In genomic region chr8:95487800-95488697, GRCm38 (mm10) we compare ENCODE assay signal across 8 mouse cellular contexts. TPM values are rescaled to one million over a fixed set of nuclear protein-coding genes. Genes with fewer than 3 reads are reported as not detected.
DNase-seq lines count a peak whose midpoint lies in the region; ATAC-seq and TF ChIP-seq lines count a peak whose summit lies in the region.

No protein-coding gene starts in this region.

- TF ChIP-seq CTCF in heart, adult 2 months (IDR thresholded peaks at IDR 0.05), result no peak
- TF ChIP-seq CTCF in ES-Bruce4 (IDR thresholded peaks at IDR 0.05; ENCODE audit: low read depth, low read length), result no peak

- H3K4me3 ChIP-seq in heart, adult 2 months, result peak overlapping the region; percentile 68
- H3K4me3 ChIP-seq in ES-Bruce4 (ENCODE audit: low read depth, low read length) (peak overlapping the region; percentile 74), macrophage (ENCODE audit: inconsistent target) (peak overlapping the region; percentile 47)
- H3K4me3 ChIP-seq in embryonic facial prominence, embryonic 14.5 days (ENCODE audit: low read depth, low read length), result peak overlapping the region; percentile 87
- H3K4me3 ChIP-seq in hindbrain, embryonic 15.5 days, result peak overlapping the region; percentile 90
- H3K4me3 ChIP-seq in stomach, embryonic 16.5 days (replicated peaks; ENCODE audit: low read length), result peak overlapping the region; percentile 94

- 2% methylated on average over 57 of the region's 95 CpGs for WGBS in heart, adult 2 months
- WGBS in embryonic facial prominence, embryonic 14.5 days, result 0% methylated on average over 8 of the region's 95 CpGs
- under 1% methylated on average over 63 of the region's 95 CpGs for whole genome bisulfite sequencing in hindbrain, embryonic 15.5 days
- under 1% methylated on average over 74 of the region's 95 CpGs for WGBS in macrophage (ENCODE audit: missing documents)
- under 1% methylated on average over 62 of the region's 95 CpGs for WGBS in stomach, embryonic 16.5 days

- H3K36me3 ChIP-seq in heart, adult 2 months (ENCODE audit: control insufficient read depth, insufficient read depth, low read length), result peaks cover 18% of the 10 kb centered on the region
- H3K36me3 ChIP-seq in ES-Bruce4 (ENCODE audit: control insufficient read depth, insufficient read depth, low read length, poor library complexity, severe bottlenecking), result peaks cover 44% of the 10 kb centered on the region
- peaks cover 35% of the 10 kb centered on the region for H3K36me3 ChIP-seq in embryonic facial prominence, embryonic 14.5 days (ENCODE audit: control insufficient read depth, insufficient read depth, low read length)
- peaks cover 31% of the 10 kb centered on the region for H3K36me3 ChIP-seq in hindbrain, embryonic 15.5 days
- peaks cover 23% of the 10 kb centered on the region for H3K36me3 ChIP-seq in macrophage (ENCODE audit: inconsistent target)
- no peaks in the 10 kb centered on the region for H3K36me3 ChIP-seq in stomach, embryonic 16.5 days (ENCODE audit: control insufficient read depth, insufficient read depth, low read length)

- H3K9me3 ChIP-seq in ES-Bruce4 (replicated peaks; ENCODE audit: control insufficient read depth, insufficient read depth, low read length, poor library complexity, severe bottlenecking), result no peaks in the 10 kb centered on the region
- no peaks in the 10 kb centered on the region for H3K9me3 ChIP-seq in embryonic facial prominence, embryonic 14.5 days (ENCODE audit: control insufficient read depth, low read length)
- H3K9me3 ChIP-seq in hindbrain, embryonic 15.5 days, result no peaks in the 10 kb centered on the region
- no peaks in the 10 kb centered on the region for H3K9me3 ChIP-seq in stomach, embryonic 16.5 days (replicated peaks; ENCODE audit: control insufficient read depth, low read length)

- H3K9ac ChIP-seq in heart, adult 2 months (ENCODE audit: low read depth, low read length), result peak overlapping the region; percentile 97
- peak overlapping the region; percentile 99 for H3K9ac ChIP-seq in ES-Bruce4 (ENCODE audit: low read depth, poor library complexity, severe bottlenecking)
- peak overlapping the region; percentile 95 for H3K9ac ChIP-seq in embryonic facial prominence, embryonic 14.5 days (ENCODE audit: low read depth, low read length)
- peak overlapping the region; percentile 89 for H3K9ac ChIP-seq in hindbrain, embryonic 15.5 days
- H3K9ac ChIP-seq in stomach, embryonic 16.5 days (ENCODE audit: low read length), result peak overlapping the region; percentile 97

- H3K4me1 ChIP-seq in heart, adult 2 months (ENCODE audit: control insufficient read depth, insufficient read depth, low read length), result peaks cover 5% of the 10 kb centered on the region
- H3K4me1 ChIP-seq in ES-Bruce4 (ENCODE audit: control insufficient read depth, insufficient read depth, low read length), result no peaks in the 10 kb centered on the region
- H3K4me1 ChIP-seq in embryonic facial prominence, embryonic 14.5 days (ENCODE audit: control insufficient read depth, insufficient read depth, low read length), result peaks cover 8% of the 10 kb centered on the region
- peaks cover 23% of the 10 kb centered on the region for H3K4me1 ChIP-seq in hindbrain, embryonic 15.5 days (replicated peaks)
- peaks cover 13% of the 10 kb centered on the region for H3K4me1 ChIP-seq in stomach, embryonic 16.5 days (ENCODE audit: control insufficient read depth, insufficient read depth, low read length)

- peak; percentile 7 to 25 for DNase-seq in heart, adult 2 months
- no peak for DNase-seq in heart, postnatal 25 days (ENCODE audit: low spot score)
- DNase-seq in embryonic facial prominence, embryonic 14.5 days (ENCODE audit: low spot score), result no peak
- DNase-seq in urinary bladder, postnatal 10 days (ENCODE audit: low spot score), result no peak

- H3K79me2 ChIP-seq in heart, adult 2 months (replicated peaks; ENCODE audit: control insufficient read depth, insufficient read depth, low read length), result peaks cover 4% of the 10 kb centered on the region
- H3K79me2 ChIP-seq in macrophage (ENCODE audit: inconsistent target), result peaks cover 50% of the 10 kb centered on the region

- intact Hi-C loops in heart, adult 2 months (cut with DNase I), result loop anchor here (5.0 kb wide), 2 partner anchors 51 to 141 kb away; no protein-coding TSS in a partner anchor
- intact Hi-C loops in heart, postnatal 25 days (cut with DNase I), result loop anchor here (5.0 kb wide), 1 partner anchor 141 kb away; no protein-coding TSS in a partner anchor

- peak overlapping the region; percentile 73 for H3K27ac ChIP-seq in heart, adult 2 months
- H3K27ac ChIP-seq in ES-Bruce4 (ENCODE audit: insufficient read depth, low read length), result no peak overlapping the region
- no peak overlapping the region for H3K27ac ChIP-seq in embryonic facial prominence, embryonic 14.5 days (replicated peaks; ENCODE audit: low read depth, low read length)
- peak overlapping the region; percentile 70 for H3K27ac ChIP-seq in hindbrain, embryonic 15.5 days (replicated peaks)
- H3K27ac ChIP-seq in macrophage, result no peak overlapping the region
- no peak overlapping the region; the same call in 1 of the 2 replicates for H3K27ac ChIP-seq in stomach, embryonic 16.5 days (ENCODE audit: low read length)

- TF ChIP-seq POLR2A in heart, adult 2 months (IDR thresholded peaks at IDR 0.05; ENCODE audit: insufficient read depth, low read depth, low read length), result no peak
- no peak for TF ChIP-seq POLR2A in ES-Bruce4 (IDR thresholded peaks at IDR 0.05; ENCODE audit: insufficient read depth, low read length)

- ATAC-seq in embryonic facial prominence, embryonic 14.5 days (ENCODE audit: low read depth), result peak; percentile 43
- peak; percentile 51 for ATAC-seq in hindbrain, embryonic 15.5 days (ENCODE audit: low FRiP score, low read depth)
- peak; percentile 50; the same call in 1 of the 2 replicates for ATAC-seq in stomach, embryonic 16.5 days (ENCODE audit: insufficient read depth, low FRiP score)

- H3K27me3 ChIP-seq in heart, adult 2 months (ENCODE audit: control insufficient read depth, insufficient read depth, low read length), result no peaks in the 10 kb centered on the region
- no peaks in the 10 kb centered on the region for H3K27me3 ChIP-seq in ES-Bruce4 (ENCODE audit: control insufficient read depth, insufficient read depth, low read length, poor library complexity, severe bottlenecking)
- H3K27me3 ChIP-seq in embryonic facial prominence, embryonic 14.5 days (replicated peaks; ENCODE audit: control insufficient read depth, insufficient read depth, low read length), result no peaks in the 10 kb centered on the region
- no peaks in the 10 kb centered on the region for H3K27me3 ChIP-seq in hindbrain, embryonic 15.5 days
- no peaks in the 10 kb centered on the region for H3K27me3 ChIP-seq in stomach, embryonic 16.5 days (ENCODE audit: control insufficient read depth, insufficient read depth, low read length)

- peak overlapping the region; percentile 76 for H3K4me2 ChIP-seq in embryonic facial prominence, embryonic 14.5 days (ENCODE audit: low read depth, low read length)
- H3K4me2 ChIP-seq in hindbrain, embryonic 15.5 days, result peak overlapping the region; percentile 96
- H3K4me2 ChIP-seq in stomach, embryonic 16.5 days (ENCODE audit: low read depth, low read length), result peak overlapping the region; percentile 71

- TF ChIP-seq EP300 in heart, adult 2 months (IDR thresholded peaks at IDR 0.05; ENCODE audit: insufficient read depth, low read depth, low read length), result no peak
- TF ChIP-seq EP300 in ES-Bruce4 (IDR thresholded peaks at IDR 0.05; ENCODE audit: insufficient read depth, low read depth, low read length), result no peak

RNA-seq across cellular contexts. Expression of gene Csnk2a2, which starts 1.8 kb away (rescaled TPM):
- 10 to 100 TPM; 28.6 to 31.0 TPM for total RNA-seq in heart, adult 2 months (2021)
- 11.0 and 20.6 TPM in 2 replicates for polyA plus RNA-seq in heart, adult 2 months (2012; rRNA removed)
- 10 to 100 TPM; 26.0 to 27.3 TPM for total RNA-seq in heart, postnatal 25 days (2021)
- polyA plus RNA-seq in ES-Bruce4 (2011; ENCODE audit: insufficient read depth, insufficient read length, low read depth, missing spikeins) (210 and 236 TPM in 2 replicates), macrophage (2018) (44.4 to 79.0 TPM (median 67.8 TPM) in 3 replicates)
- 18.7 and 22.5 TPM in 2 replicates for polyA plus RNA-seq in embryonic facial prominence, embryonic 14.5 days (2014; fragmentation: Nextera tagmentation; extraction: Ambion mirVana)
- polyA plus RNA-seq in hindbrain, embryonic 15.5 days (2015; fragmentation: Nextera tagmentation; extraction: Ambion mirVana), result 7.5 and 13.0 TPM in 2 replicates
- 100 to 1,000 TPM in 23 of 26 experiments, 10 to 100 TPM in 3; 70.2 to 273 (median 123) TPM for total RNA-seq in macrophage (2018; cell fraction: chromatin; rRNA removed)
- 10 to 100 TPM; 50.0 to 74.1 (median 61.8) TPM for total RNA-seq in macrophage (2018; cell fraction: cytosol; rRNA removed)
- 100 to 1,000 TPM in 3 of 26 experiments, 10 to 100 TPM in 23; 53.6 to 216 (median 78.8) TPM for total RNA-seq in macrophage (2018; cell fraction: nucleus; rRNA removed)
- polyA plus RNA-seq in stomach, embryonic 16.5 days (2015; fragmentation: Nextera tagmentation; extraction: Ambion mirVana), result 6.8 and 7.6 TPM in 2 replicates

RNA-seq across cellular contexts. Expression of gene Ccdc113, which starts 45.8 kb away (rescaled TPM):
- total RNA-seq in heart, adult 2 months (2021), result not detected
- polyA plus RNA-seq in heart, adult 2 months (2012; rRNA removed), result 0.14 TPM in 1 of 2 replicates, not detected in the other
- total RNA-seq in heart, postnatal 25 days (2021), result not detected
- 0.52 and 1.9 TPM in 2 replicates for polyA plus RNA-seq in ES-Bruce4 (2011; ENCODE audit: insufficient read depth, insufficient read length, low read depth, missing spikeins)
- polyA plus RNA-seq in embryonic facial prominence, embryonic 14.5 days (2014; fragmentation: Nextera tagmentation; extraction: Ambion mirVana), result 1.9 and 5.4 TPM in 2 replicates
- polyA plus RNA-seq in hindbrain, embryonic 15.5 days (2015; fragmentation: Nextera tagmentation; extraction: Ambion mirVana), result 1.7 and 2.2 TPM in 2 replicates
- not detected for total RNA-seq in macrophage (2018; cell fraction: chromatin; rRNA removed)
- not detected for total RNA-seq in macrophage (2018; cell fraction: cytosol; rRNA removed)
- not detected for total RNA-seq in macrophage (2018; cell fraction: nucleus; rRNA removed)
- polyA plus RNA-seq in macrophage (2018), result not detected in 3 replicates
- polyA plus RNA-seq in stomach, embryonic 16.5 days (2015; fragmentation: Nextera tagmentation; extraction: Ambion mirVana), result 0.31 and 0.59 TPM in 2 replicates

RNA-seq across cellular contexts. Expression of gene Cfap20, which starts 53.4 kb away (rescaled TPM):
- total RNA-seq in heart, adult 2 months (2021), result 10 to 100 TPM; 21.8 to 24.2 TPM
- 27.4 and 35.2 TPM in 2 replicates for polyA plus RNA-seq in heart, adult 2 months (2012; rRNA removed)
- total RNA-seq in heart, postnatal 25 days (2021), result 10 to 100 TPM; 27.1 to 28.7 TPM
- polyA plus RNA-seq in ES-Bruce4 (2011; ENCODE audit: insufficient read depth, insufficient read length, low read depth, missing spikeins) (122 and 132 TPM in 2 replicates), macrophage (2018) (26.4 to 40.0 TPM (median 28.0 TPM) in 3 replicates)
- 150 and 152 TPM in 2 replicates for polyA plus RNA-seq in embryonic facial prominence, embryonic 14.5 days (2014; fragmentation: Nextera tagmentation; extraction: Ambion mirVana)
- polyA plus RNA-seq in hindbrain, embryonic 15.5 days (2015; fragmentation: Nextera tagmentation; extraction: Ambion mirVana), result 120 and 122 TPM in 2 replicates
- total RNA-seq in macrophage (2018; cell fraction: chromatin; rRNA removed), result 10 to 100 TPM in 25 of 26 experiments, 1 to 10 TPM in 1; 6.2 to 49.1 (median 24.3) TPM
- 10 to 100 TPM in 25 of 26 experiments, 1 to 10 TPM in 1; 9.8 to 22.8 (median 19.5) TPM for total RNA-seq in macrophage (2018; cell fraction: cytosol; rRNA removed)
- total RNA-seq in macrophage (2018; cell fraction: nucleus; rRNA removed), result 10 to 100 TPM; 11.8 to 57.4 (median 27.4) TPM
- 123 and 134 TPM in 2 replicates for polyA plus RNA-seq in stomach, embryonic 16.5 days (2015; fragmentation: Nextera tagmentation; extraction: Ambion mirVana)

Comparison
In these comparisons a context has a peak if more than half of its experiments do, and no peak if none do; other contexts are left out.
1. DNase-seq: peak in heart, adult 2 months (2 of 2); none in heart, postnatal 25 days (single experiment), embryonic facial prominence, embryonic 14.5 days (single experiment) and urinary bladder, postnatal 10 days (single experiment).
2. H3K27ac ChIP-seq: peak in heart, adult 2 months (single experiment) and hindbrain, embryonic 15.5 days (single experiment); none in ES-Bruce4 (single experiment), embryonic facial prominence, embryonic 14.5 days (single experiment), macrophage (single experiment) and stomach, embryonic 16.5 days (single experiment).
3. Peak in every context shown above with its lines, with median percentiles within 50 percentile points of each other: H3K4me3 ChIP-seq, H3K9ac ChIP-seq, ATAC-seq and H3K4me2 ChIP-seq.